Comparison of ENCODE assay signal across 13 mouse cellular contexts in the genomic region with DNA sequence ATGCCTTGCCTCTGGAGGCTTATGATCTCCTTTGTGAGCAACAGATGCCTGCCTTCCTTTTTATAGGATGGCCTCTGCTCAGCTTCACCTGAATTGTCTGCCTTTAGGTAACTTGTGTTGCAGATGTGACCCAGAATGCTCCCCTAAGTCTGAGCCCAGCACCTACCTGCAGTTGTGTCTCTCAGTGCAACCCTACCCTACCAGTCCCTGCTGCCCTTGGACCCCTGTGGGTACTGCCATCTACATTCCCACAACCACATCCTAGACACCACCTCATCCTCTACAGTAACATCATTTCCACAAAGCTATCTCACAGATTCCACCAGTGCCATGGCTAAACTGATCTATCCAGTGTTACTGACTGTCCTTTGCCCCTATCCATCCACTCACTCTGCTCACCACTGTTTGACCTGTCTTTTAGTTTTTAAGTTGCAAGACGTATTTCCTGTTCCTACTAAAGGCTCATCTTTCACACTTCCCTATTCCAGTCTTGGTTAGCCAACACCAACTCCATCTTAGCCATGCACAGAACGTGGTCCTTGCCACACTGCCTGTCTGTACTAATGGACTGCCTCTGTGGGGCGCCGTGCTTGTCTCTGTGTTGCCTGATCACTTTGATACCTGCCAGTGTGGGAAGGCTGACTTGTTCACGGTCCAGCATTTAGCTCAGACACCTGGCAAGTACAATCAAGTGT. TPM values are rescaled to one million over a fixed set of nuclear protein-coding genes. Genes with fewer than 3 reads are reported as not detected.
DNase-seq lines count a peak whose midpoint lies in the region; ATAC-seq lines count a peak whose summit lies in the region.
"Had no signal": no experiment of that assay in that cellular context is flagged by ENCODE, and none has a peak within 500 bp of the region (broad histone marks: within the 10 kb centered on the region; RNA-seq: fewer than 3 reads in every experiment).

No protein-coding gene starts in this region.

- 0 out of 2 replicates have a peak, but pooled peaks cover 8% of the 10 kb centered on the region for H3K36me3 ChIP-seq in embryonic facial prominence, embryonic 12.5 days
- peaks cover 13% of the 10 kb centered on the region for H3K36me3 ChIP-seq in embryonic facial prominence, embryonic 10.5 days (replicated peaks)

- no peak overlapping the region for H3K4me3 ChIP-seq in embryonic facial prominence, embryonic 12.5 days
- no peak overlapping the region for H3K4me3 ChIP-seq in embryonic facial prominence, embryonic 10.5 days
- H3K4me3 ChIP-seq: embryonic facial prominence, embryonic 13.5 days had no signal

- peaks cover 8% of the 10 kb centered on the region; the same call in 1 of the 2 replicates for H3K4me1 ChIP-seq in embryonic facial prominence, embryonic 12.5 days
- H3K4me1 ChIP-seq in embryonic facial prominence, embryonic 10.5 days: peaks cover 10% of the 10 kb centered on the region
- H3K4me1 ChIP-seq: embryonic facial prominence, embryonic 13.5 days had no signal

- 73% methylated on average over 5 of the region's 5 CpGs for whole genome bisulfite sequencing in embryonic facial prominence, embryonic 12.5 days
- WGBS in embryonic facial prominence, embryonic 10.5 days: 70% methylated on average over 5 of the region's 5 CpGs

- H3K4me2 ChIP-seq in embryonic facial prominence, embryonic 12.5 days (replicated peaks): no peak overlapping the region

- 0 out of 2 replicates have a peak, but pooled peaks have one; percentile 53 for ATAC-seq in embryonic facial prominence, embryonic 12.5 days (ENCODE audit: insufficient number of reproducible peaks, insufficient read depth, low FRiP score, low TSS enrichment)
- ATAC-seq in megakaryocyte, adult 5-6 weeks (ENCODE audit: poor library complexity, severe bottlenecking): peak; percentile 79

- no peak overlapping the region for H3K9ac ChIP-seq in embryonic facial prominence, embryonic 12.5 days
- H3K9ac ChIP-seq: embryonic facial prominence, embryonic 13.5 days had no signal

- DNase-seq in embryonic facial prominence, embryonic 10.5 days (ENCODE audit: low spot score): no peak
- peak; percentile 4 for DNase-seq in right cerebral cortex, postnatal 25 days
- no peak for DNase-seq in right cerebral cortex, adult 18-20 months
- no peak for DNase-seq in spleen, adult 18-20 months
- no peak for DNase-seq in ovary, adult 18-20 months (ENCODE audit: low spot score)
- DNase-seq in layer of hippocampus, postnatal 10 days (ENCODE audit: low spot score in 2 of 2): no peak
- DNase-seq: adrenal gland, adult 2 months; cerebellum, adult 11 months; gastrocnemius, postnatal 10 days; thymus, postnatal 25 days had no signal

- H3K27ac ChIP-seq in embryonic facial prominence, embryonic 12.5 days: no peak overlapping the region
- H3K27ac ChIP-seq in embryonic facial prominence, embryonic 10.5 days (replicated peaks): no peak overlapping the region
- H3K27ac ChIP-seq: embryonic facial prominence, embryonic 13.5 days had no signal

- H3K27me3 ChIP-seq in embryonic facial prominence, embryonic 12.5 days: no peaks in the 10 kb centered on the region
- H3K27me3 ChIP-seq in embryonic facial prominence, embryonic 10.5 days (replicated peaks; ENCODE audit: low read depth, poor library complexity, severe bottlenecking): no peaks in the 10 kb centered on the region
- H3K27me3 ChIP-seq: embryonic facial prominence, embryonic 13.5 days had no signal

- no peaks in the 10 kb centered on the region for H3K9me3 ChIP-seq in embryonic facial prominence, embryonic 12.5 days
- H3K9me3 ChIP-seq in embryonic facial prominence, embryonic 10.5 days: no peaks in the 10 kb centered on the region
- H3K9me3 ChIP-seq: embryonic facial prominence, embryonic 13.5 days had no signal

RNA-seq across cellular contexts. Expression of a gene that starts 1.4 kb away (rescaled TPM):
- 0.09 TPM in 2 replicates for polyA plus RNA-seq in embryonic facial prominence, embryonic 12.5 days (2016; fragmentation: Nextera tagmentation; extraction: Ambion mirVana)
- not detected in 2 replicates for polyA plus RNA-seq in embryonic facial prominence, embryonic 10.5 days (2016; fragmentation: Nextera tagmentation; extraction: Ambion mirVana)
- not detected in 2 replicates for total RNA-seq in megakaryocyte, adult 5-6 weeks (2015)
- total RNA-seq in megakaryocyte, adult 5-6 weeks (2017): under 0.01 and 0.20 TPM in 2 replicates
- total RNA-seq in layer of hippocampus, postnatal 10 days (2021): 1 to 10 TPM; 1.9 to 2.6 TPM
- polyA plus RNA-seq: adrenal gland, adult 2 months had no signal
